Mouse (Mus musculus) small intestine, adult 2 months (tissue): ENCODE measurements around the gene Ndufs7.

Experiments
- CTCF ChIP-seq: fragments of 200-500 bp; IDR thresholded peaks from 2 replicates; pipeline ENCODE4 v1.5.1; 2012; ENCODE audit warnings: low read depth, mild to moderate bottlenecking, control low read depth, inconsistent platforms, low read length, moderate library complexity, mixed read lengths; ENCODE audit not compliant: insufficient replicate concordance, insufficient read length; ENCODE audit errors: extremely low read depth
- POLR2A ChIP-seq: fragments of 200-500 bp; IDR thresholded peaks from 2 replicates; pipeline ENCODE4 v1.6.1; 2012; ENCODE audit warnings: low read depth, mild to moderate bottlenecking, control low read depth, inconsistent platforms, low read length, moderate library complexity

- TF ChIP-seq CTCF: no peak
- TF ChIP-seq POLR2A: peak; percentile 29; the same call in 1 of the 2 replicates
Observed at GRCm38 (mm10) chr10:80271870-80272585, 23.1 kb downstream of the Ndufs7 start.
